Mouse (Mus musculus): ENCODE results near the gene Insl6. TPM values are rescaled to one million over a fixed set of nuclear protein-coding genes. Genes with fewer than 3 reads are reported as not detected.

The Insl6 gene
- polyA plus RNA-seq, 1 experiment from 2014 or later = 19.1 TPM

- Histone ChIP-seq H3K27ac (ENCODE audit: low read length) (no peak overlapping the region), H3K9me3 (ENCODE audit: control insufficient read depth, low read length) (no peaks in the 10 kb centered on the region), H3K9ac (ENCODE audit: low read depth, low read length) (no peak overlapping the region), H3K4me3 (ENCODE audit: low read length) (no peak overlapping the region), H3K36me3 (ENCODE audit: control insufficient read depth, insufficient read depth, low read length) (no peaks in the 10 kb centered on the region), H3K4me1 (ENCODE audit: control insufficient read depth, insufficient read depth, low read length) (0 out of 2 replicates have a peak, but pooled peaks cover 3% of the 10 kb centered on the region), H3K27me3 (replicated peaks; ENCODE audit: control insufficient read depth, insufficient read depth, low read length) (no peaks in the 10 kb centered on the region), H3K4me2 (ENCODE audit: low read depth, low read length) (no peak overlapping the region)
- ATAC-seq = no peak
- WGBS = 78% methylated on average over 3 of the region's 3 CpGs
These were observed 43.6 kb upstream of the Insl6 start for GRCm38 (mm10) chr19:29368671-29369309.

- Histone ChIP-seq H3K9ac (ENCODE audit: low read depth, low read length) (no peak overlapping the region), H3K4me2 (ENCODE audit: low read depth, low read length) (no peak overlapping the region), H3K36me3 (ENCODE audit: control insufficient read depth, insufficient read depth, low read length) (no peaks in the 10 kb centered on the region), H3K4me3 (ENCODE audit: low read length) (no peak overlapping the region), H3K27me3 (replicated peaks; ENCODE audit: control insufficient read depth, insufficient read depth, low read length) (no peaks in the 10 kb centered on the region), H3K4me1 (ENCODE audit: control insufficient read depth, insufficient read depth, low read length) (0 out of 2 replicates have a peak, but pooled peaks cover 3% of the 10 kb centered on the region), H3K9me3 (ENCODE audit: control insufficient read depth, low read length) (no peaks in the 10 kb centered on the region), H3K27ac (ENCODE audit: low read length) (no peak overlapping the region)
- no peak for ATAC-seq
- WGBS = 84% methylated on average over 2 of the region's 2 CpGs
These were observed 42.9 kb upstream of the Insl6 start for GRCm38 (mm10) chr19:29368041-29368440.

- Histone ChIP-seq H3K9me3 (ENCODE audit: control insufficient read depth, low read length) (no peaks in the 10 kb centered on the region), H3K9ac (ENCODE audit: low read depth, low read length) (peak within 1 kb of the TSS; percentile 68), H3K27me3 (replicated peaks; ENCODE audit: control insufficient read depth, insufficient read depth, low read length) (no peaks in the 10 kb centered on the region), H3K36me3 (ENCODE audit: control insufficient read depth, insufficient read depth, low read length) (no peaks in the 10 kb centered on the region), H3K4me3 (ENCODE audit: low read length) (peak within 1 kb of the TSS; percentile 61), H3K4me2 (ENCODE audit: low read depth, low read length) (peak within 1 kb of the TSS; percentile 84), H3K4me1 (ENCODE audit: control insufficient read depth, insufficient read depth, low read length) (0 out of 2 replicates have a peak, but pooled peaks cover 3% of the 10 kb centered on the region), H3K27ac (ENCODE audit: low read length) (peak within 1 kb of the TSS; percentile 69)
- ATAC-seq = peak; percentile 93
- WGBS = 2% methylated on average over 26 of the region's 26 CpGs
These were observed 41.9 kb upstream of the Insl6 start, which contains the start of the genes Plgrkt and Cd274 for GRCm38 (mm10) chr19:29366969-29367622. Gene Plgrkt (minus strand): TSS chr19:29367390. Gene Cd274 (plus strand): TSS chr19:29367455.

GRCm38 (mm10) chr19:29366226-29366968, 41.2 kb upstream of the Insl6 start:
- no peaks in the 10 kb centered on the region for H3K36me3 ChIP-seq (ENCODE audit: control insufficient read depth, insufficient read depth, low read length)
- H3K27ac ChIP-seq (ENCODE audit: low read length) = peak overlapping the region; percentile 69; the same call in 1 of the 2 replicates
- no peak for ATAC-seq
- H3K27me3 ChIP-seq (replicated peaks; ENCODE audit: control insufficient read depth, insufficient read depth, low read length) = no peaks in the 10 kb centered on the region
- 57% methylated on average over 20 of the region's 20 CpGs for WGBS
- no peaks in the 10 kb centered on the region for H3K9me3 ChIP-seq (ENCODE audit: control insufficient read depth, low read length)
- H3K4me2 ChIP-seq (ENCODE audit: low read depth, low read length) = peak overlapping the region; percentile 84
- 0 out of 2 replicates have a peak, but pooled peaks cover 3% of the 10 kb centered on the region for H3K4me1 ChIP-seq (ENCODE audit: control insufficient read depth, insufficient read depth, low read length)
- peak overlapping the region; percentile 68 for H3K9ac ChIP-seq (ENCODE audit: low read depth, low read length)
- H3K4me3 ChIP-seq (ENCODE audit: low read length) = peak overlapping the region; percentile 61

GRCm38 (mm10) chr19:29365105-29365504, 39.9 kb upstream of the Insl6 start:
- Histone ChIP-seq H3K9me3 (ENCODE audit: control insufficient read depth, low read length) (no peaks in the 10 kb centered on the region), H3K27ac (ENCODE audit: low read length) (no peak overlapping the region), H3K36me3 (ENCODE audit: control insufficient read depth, insufficient read depth, low read length) (no peaks in the 10 kb centered on the region), H3K9ac (ENCODE audit: low read depth, low read length) (no peak overlapping the region), H3K4me2 (ENCODE audit: low read depth, low read length) (no peak overlapping the region), H3K4me1 (ENCODE audit: control insufficient read depth, insufficient read depth, low read length) (peaks cover 10% of the 10 kb centered on the region; the same call in 1 of the 2 replicates), H3K27me3 (replicated peaks; ENCODE audit: control insufficient read depth, insufficient read depth, low read length) (no peaks in the 10 kb centered on the region), H3K4me3 (ENCODE audit: low read length) (no peak overlapping the region)
- ATAC-seq = no peak
- WGBS = 41% methylated on average over 3 of the region's 3 CpGs

- Histone ChIP-seq H3K4me3 (ENCODE audit: low read length) (no peak overlapping the region), H3K4me1 (ENCODE audit: control insufficient read depth, insufficient read depth, low read length) (peaks cover 12% of the 10 kb centered on the region; the same call in 1 of the 2 replicates), H3K27me3 (replicated peaks; ENCODE audit: control insufficient read depth, insufficient read depth, low read length) (no peaks in the 10 kb centered on the region), H3K27ac (ENCODE audit: low read length) (no peak overlapping the region), H3K9ac (ENCODE audit: low read depth, low read length) (no peak overlapping the region), H3K36me3 (ENCODE audit: control insufficient read depth, insufficient read depth, low read length) (no peaks in the 10 kb centered on the region), H3K4me2 (ENCODE audit: low read depth, low read length) (no peak overlapping the region), H3K9me3 (ENCODE audit: control insufficient read depth, low read length) (no peaks in the 10 kb centered on the region)
- ATAC-seq = no peak
- 79% methylated on average over 5 of the region's 5 CpGs for WGBS
These were observed 38.9 kb upstream of the Insl6 start for GRCm38 (mm10) chr19:29364076-29364475.

GRCm38 (mm10) chr19:29363557-29363956, 38.4 kb upstream of the Insl6 start:
- Histone ChIP-seq H3K4me3 (ENCODE audit: low read length) (no peak overlapping the region), H3K4me1 (ENCODE audit: control insufficient read depth, insufficient read depth, low read length) (peaks cover 12% of the 10 kb centered on the region; the same call in 1 of the 2 replicates), H3K9ac (ENCODE audit: low read depth, low read length) (no peak overlapping the region), H3K4me2 (ENCODE audit: low read depth, low read length) (no peak overlapping the region), H3K9me3 (ENCODE audit: control insufficient read depth, low read length) (no peaks in the 10 kb centered on the region), H3K27ac (ENCODE audit: low read length) (no peak overlapping the region), H3K36me3 (ENCODE audit: control insufficient read depth, insufficient read depth, low read length) (0 out of 2 replicates have a peak, but pooled peaks cover 4% of the 10 kb centered on the region), H3K27me3 (replicated peaks; ENCODE audit: control insufficient read depth, insufficient read depth, low read length) (no peaks in the 10 kb centered on the region)
- 92% methylated on average over 7 of the region's 7 CpGs for WGBS
- no peak for ATAC-seq

GRCm38 (mm10) chr19:29362173-29362930, 37.2 kb upstream of the Insl6 start:
- H3K9me3 ChIP-seq (ENCODE audit: control insufficient read depth, low read length) = no peaks in the 10 kb centered on the region
- WGBS = 23% methylated on average over 13 of the region's 13 CpGs
- H3K9ac ChIP-seq (ENCODE audit: low read depth, low read length) = peak overlapping the region; percentile 85
- H3K4me2 ChIP-seq (ENCODE audit: low read depth, low read length) = peak overlapping the region; percentile 73
- H3K4me1 ChIP-seq (ENCODE audit: control insufficient read depth, insufficient read depth, low read length) = peaks cover 12% of the 10 kb centered on the region; the same call in 1 of the 2 replicates
- H3K4me3 ChIP-seq (ENCODE audit: low read length) = peak overlapping the region; percentile 74
- H3K27me3 ChIP-seq (replicated peaks; ENCODE audit: control insufficient read depth, insufficient read depth, low read length) = no peaks in the 10 kb centered on the region
- peak; percentile 42 for ATAC-seq
- H3K27ac ChIP-seq (ENCODE audit: low read length) = peak overlapping the region; percentile 38; the same call in 1 of the 2 replicates
- H3K36me3 ChIP-seq (ENCODE audit: control insufficient read depth, insufficient read depth, low read length) = 0 out of 2 replicates have a peak, but pooled peaks cover 6% of the 10 kb centered on the region
